ENCODE assay signal across 12 mouse cellular contexts in the genomic region with DNA sequence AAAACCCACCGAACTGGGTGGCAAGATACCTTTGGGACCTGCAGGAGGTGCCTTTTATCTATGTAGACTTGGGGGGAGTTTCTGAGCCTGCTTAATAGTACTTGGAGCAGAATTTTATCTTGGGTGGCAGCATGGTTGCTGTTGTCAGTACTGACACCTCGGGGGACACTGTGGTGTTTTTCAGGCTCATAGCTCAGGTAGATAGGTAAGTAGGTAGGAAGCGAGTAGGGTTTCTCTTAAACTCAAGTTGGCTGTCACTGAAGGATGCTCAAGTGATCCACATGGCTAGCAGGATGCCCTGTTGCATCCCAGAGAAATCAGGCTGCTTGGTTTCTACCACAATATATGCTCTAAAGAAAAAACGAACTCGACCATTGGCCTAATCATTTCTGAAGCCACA. TPM values are rescaled to one million over a fixed set of nuclear protein-coding genes. Genes with fewer than 3 reads are reported as not detected.
DNase-seq lines count a peak whose midpoint lies in the region; ATAC-seq and TF ChIP-seq lines count a peak whose summit lies in the region.
"Had no signal": no experiment of that assay in that cellular context is flagged by ENCODE, and none has a peak within 500 bp of the region (broad histone marks: within the 10 kb centered on the region; RNA-seq: fewer than 3 reads in every experiment).

No protein-coding gene starts in this region.

- no peak for DNase-seq in heart, postnatal 10 days
- no peak for DNase-seq in lung, postnatal 14 days
- no peak for DNase-seq in stomach, postnatal 0 days (ENCODE audit: low spot score)
- DNase-seq in urinary bladder, postnatal 36 days (ENCODE audit: low spot score in 2 of 2) = no peak
- DNase-seq: cerebellum, adult 8-10 months; retina, postnatal 1 day had no signal

- H3K36me3 ChIP-seq in heart, embryonic 16.5 days (ENCODE audit: control insufficient read depth, insufficient read depth) = no peaks in the 10 kb centered on the region
- no peaks in the 10 kb centered on the region for H3K36me3 ChIP-seq in lung, embryonic 16.5 days (ENCODE audit: control insufficient read depth, insufficient read depth, low read length)
- H3K36me3 ChIP-seq in intestine, embryonic 16.5 days (ENCODE audit: control insufficient read depth, insufficient read depth, low read length) = no peaks in the 10 kb centered on the region
- no peaks in the 10 kb centered on the region for H3K36me3 ChIP-seq in stomach, postnatal 0 days (ENCODE audit: control insufficient read depth, insufficient read depth, low read length)

- H3K9me3 ChIP-seq in heart, embryonic 16.5 days (replicated peaks; ENCODE audit: control insufficient read depth, low read length) = no peaks in the 10 kb centered on the region
- H3K9me3 ChIP-seq in lung, embryonic 16.5 days (ENCODE audit: control insufficient read depth, low read length) = no peaks in the 10 kb centered on the region
- H3K9me3 ChIP-seq in intestine, embryonic 16.5 days (ENCODE audit: control insufficient read depth, low read length) = no peaks in the 10 kb centered on the region
- H3K9me3 ChIP-seq in stomach, postnatal 0 days (ENCODE audit: control insufficient read depth, low read length) = no peaks in the 10 kb centered on the region
- H3K9me3 ChIP-seq: megakaryocyte, embryonic 14.5 days had no signal

- H3K4me1 ChIP-seq in heart, embryonic 16.5 days (ENCODE audit: control insufficient read depth, insufficient read depth, low read length) = 0 out of 2 replicates have a peak, but pooled peaks cover 3% of the 10 kb centered on the region
- H3K4me1 ChIP-seq in lung, embryonic 16.5 days (replicated peaks; ENCODE audit: control insufficient read depth, insufficient read depth, low read length) = 0 out of 2 replicates have a peak, but pooled peaks cover 2% of the 10 kb centered on the region
- H3K4me1 ChIP-seq in intestine, embryonic 16.5 days (ENCODE audit: control insufficient read depth, insufficient read depth, low read length) = no peaks in the 10 kb centered on the region
- H3K4me1 ChIP-seq in stomach, postnatal 0 days (replicated peaks; ENCODE audit: control insufficient read depth, insufficient read depth) = no peaks in the 10 kb centered on the region

- ATAC-seq in heart, embryonic 16.5 days (replicated peaks; ENCODE audit: extremely low read depth, insufficient read depth, low FRiP score) = no peak
- no peak for ATAC-seq in lung, embryonic 16.5 days (ENCODE audit: low read depth)
- no peak for ATAC-seq in intestine, embryonic 16.5 days
- ATAC-seq in stomach, postnatal 0 days (ENCODE audit: low FRiP score, low TSS enrichment) = no peak

- H3K4me3 ChIP-seq in heart, embryonic 16.5 days (ENCODE audit: low read length) = no peak overlapping the region
- H3K4me3 ChIP-seq in lung, embryonic 16.5 days (ENCODE audit: low read length) = peak overlapping the region; percentile 33
- H3K4me3 ChIP-seq in intestine, embryonic 16.5 days (ENCODE audit: low read length) = peak overlapping the region; percentile 29
- peak overlapping the region; percentile 51 for H3K4me3 ChIP-seq in stomach, postnatal 0 days (ENCODE audit: low read depth, low read length)
- H3K4me3 ChIP-seq: megakaryocyte, embryonic 14.5 days; myocyte had no signal

- peak overlapping the region; percentile 10 for H3K4me2 ChIP-seq in heart, embryonic 16.5 days (ENCODE audit: low read depth, low read length)
- peak overlapping the region; percentile 54 for H3K4me2 ChIP-seq in lung, embryonic 16.5 days (ENCODE audit: low read depth, low read length)
- H3K4me2 ChIP-seq in intestine, embryonic 16.5 days (ENCODE audit: low read depth, low read length) = peak overlapping the region; percentile 44
- H3K4me2 ChIP-seq in stomach, postnatal 0 days (replicated peaks; ENCODE audit: low read depth) = peak overlapping the region; percentile 78

- no peak for TF ChIP-seq CTCF in stomach, postnatal 0 days (IDR thresholded peaks at IDR 0.05; ENCODE audit: low read depth)

- H3K27ac ChIP-seq in heart, embryonic 16.5 days (ENCODE audit: low read length) = no peak overlapping the region
- H3K27ac ChIP-seq in lung, embryonic 16.5 days (ENCODE audit: low read length) = no peak overlapping the region
- no peak overlapping the region for H3K27ac ChIP-seq in intestine, embryonic 16.5 days (ENCODE audit: low read length)
- 0 out of 2 replicates have a peak overlapping the region, but pooled peaks have one; percentile 31 for H3K27ac ChIP-seq in stomach, postnatal 0 days (replicated peaks)

- intact Hi-C loops in heart, postnatal 10 days (cut with DNase I) = no loop called here

- WGBS in heart, embryonic 16.5 days = 82% methylated on average over 5 of the region's 5 CpGs
- WGBS in lung, embryonic 16.5 days = 88% methylated on average over 5 of the region's 5 CpGs
- WGBS in intestine, embryonic 16.5 days = 74% methylated on average over 5 of the region's 5 CpGs
- WGBS in stomach, postnatal 0 days = 75% methylated on average over 5 of the region's 5 CpGs

- no peaks in the 10 kb centered on the region for H3K27me3 ChIP-seq in heart, embryonic 16.5 days (ENCODE audit: control insufficient read depth, insufficient read depth, low read length)
- H3K27me3 ChIP-seq in lung, embryonic 16.5 days (ENCODE audit: control insufficient read depth, insufficient read depth, low read depth, low read length) = no peaks in the 10 kb centered on the region
- H3K27me3 ChIP-seq in intestine, embryonic 16.5 days (replicated peaks; ENCODE audit: control insufficient read depth, insufficient read depth, low read length) = no peaks in the 10 kb centered on the region
- no peaks in the 10 kb centered on the region for H3K27me3 ChIP-seq in stomach, postnatal 0 days (ENCODE audit: control insufficient read depth, insufficient read depth, low read length)
- H3K27me3 ChIP-seq: CH12.LX had no signal

- H3K9ac ChIP-seq in heart, embryonic 16.5 days (ENCODE audit: low read length) = no peak overlapping the region
- no peak overlapping the region for H3K9ac ChIP-seq in lung, embryonic 16.5 days (ENCODE audit: low read length)
- 0 out of 2 replicates have a peak overlapping the region, but pooled peaks have one; percentile 27 for H3K9ac ChIP-seq in intestine, embryonic 16.5 days (ENCODE audit: low read depth, low read length)
- no peak overlapping the region for H3K9ac ChIP-seq in stomach, postnatal 0 days (ENCODE audit: low read length)

- TF ChIP-seq EP300 in stomach, postnatal 0 days (optimal IDR thresholded peaks at IDR 0.05) = no peak

RNA-seq across cellular contexts. Expression of gene Cped1, which starts 2.6 kb away (rescaled TPM):
- 4.8 and 7.2 TPM in 2 replicates for polyA plus RNA-seq in heart, embryonic 16.5 days (2015; fragmentation: Nextera tagmentation; extraction: Ambion mirVana)
- 10 to 100 TPM; 13.5 to 15.0 TPM for total RNA-seq in heart, postnatal 10 days (2021)
- polyA plus RNA-seq in lung, embryonic 16.5 days (2015; fragmentation: Nextera tagmentation; extraction: Ambion mirVana) = 21.9 and 22.1 TPM in 2 replicates
- polyA plus RNA-seq in intestine, embryonic 16.5 days (2015; fragmentation: Nextera tagmentation; extraction: Ambion mirVana) = 16.8 and 17.6 TPM in 2 replicates
- polyA plus RNA-seq in stomach, postnatal 0 days (2015; fragmentation: Nextera tagmentation; extraction: Ambion mirVana) = 10.4 and 10.7 TPM in 2 replicates

RNA-seq across cellular contexts. Expression of gene Ing3, which starts 38.9 kb away (rescaled TPM):
- 35.2 and 39.7 TPM in 2 replicates for polyA plus RNA-seq in heart, embryonic 16.5 days (2015; fragmentation: Nextera tagmentation; extraction: Ambion mirVana)
- total RNA-seq in heart, postnatal 10 days (2021) = 10 to 100 TPM; 19.2 TPM
- polyA plus RNA-seq in lung, embryonic 16.5 days (2015; fragmentation: Nextera tagmentation; extraction: Ambion mirVana) = 58.0 and 64.2 TPM in 2 replicates
- 40.6 and 41.4 TPM in 2 replicates for polyA plus RNA-seq in intestine, embryonic 16.5 days (2015; fragmentation: Nextera tagmentation; extraction: Ambion mirVana)
- 19.8 and 21.2 TPM in 2 replicates for polyA plus RNA-seq in stomach, postnatal 0 days (2015; fragmentation: Nextera tagmentation; extraction: Ambion mirVana)

Comparison
In these comparisons a context has a peak if more than half of its experiments do, and no peak if none do; other contexts are left out.
1. H3K4me2 ChIP-seq: peak in every context shown above with its lines; median percentile 78 in stomach, postnatal 0 days; 54 in lung, embryonic 16.5 days; 44 in intestine, embryonic 16.5 days; 10 in heart, embryonic 16.5 days.